Mouse (Mus musculus): Measurements from ENCODE around the gene Fjx1. TPM values are rescaled to one million over a fixed set of nuclear protein-coding genes. Genes with fewer than 3 reads are reported as not detected.

The Fjx1 gene
- polyA plus RNA-seq, 1 experiment = 3.4 TPM

- 42% methylated on average over 4 of the region's 4 CpGs for WGBS
- H3K4me3 ChIP-seq (ENCODE audit: insufficient read depth, low read depth, low read length) = 0 out of 2 replicates have a peak overlapping the region, but pooled peaks have one; percentile 14
- peak overlapping the region; percentile 45; the same call in 1 of the 2 replicates for H3K27ac ChIP-seq (ENCODE audit: insufficient read depth, low read depth, low read length)
- H3K27me3 ChIP-seq (replicated peaks; ENCODE audit: control insufficient read depth, insufficient read depth, low read length) = no peaks in the 10 kb centered on the region
- DNase-seq = peak; percentile 82
- H3K4me1 ChIP-seq (ENCODE audit: control insufficient read depth, insufficient read depth, low read length) = peaks cover 5% of the 10 kb centered on the region; the same call in 1 of the 2 replicates
- TF ChIP-seq CTCF (conservative IDR thresholded peaks at IDR 0.05; ENCODE audit: insufficient read depth, insufficient read length, low read depth, low read length) (no peak), POLR2A (IDR thresholded peaks at IDR 0.05; ENCODE audit: low read depth, low read length) (no peak)
- no peaks in the 10 kb centered on the region for H3K36me3 ChIP-seq (ENCODE audit: control insufficient read depth, insufficient read depth, low read length)
These were observed 45.7 kb downstream of the Fjx1 start for GRCm38 (mm10) chr2:102406324-102407304.

- Histone ChIP-seq H3K36me3 (ENCODE audit: control insufficient read depth, insufficient read depth, low read length) (no peaks in the 10 kb centered on the region), H3K4me1 (ENCODE audit: control insufficient read depth, insufficient read depth, low read length) (peaks cover 18% of the 10 kb centered on the region), H3K27me3 (replicated peaks; ENCODE audit: control insufficient read depth, insufficient read depth, low read length) (no peaks in the 10 kb centered on the region), H3K4me3 (ENCODE audit: insufficient read depth, low read depth, low read length) (no peak overlapping the region), H3K27ac (ENCODE audit: insufficient read depth, low read depth, low read length) (no peak overlapping the region)
- no peak for DNase-seq
- TF ChIP-seq CTCF (conservative IDR thresholded peaks at IDR 0.05; ENCODE audit: insufficient read depth, insufficient read length, low read depth, low read length) (no peak), POLR2A (IDR thresholded peaks at IDR 0.05; ENCODE audit: low read depth, low read length) (no peak)
- 90% methylated on average over 5 of the region's 5 CpGs for WGBS
These were observed 48.3 kb downstream of the Fjx1 start for GRCm38 (mm10) chr2:102403982-102404381.

GRCm38 (mm10) chr2:102403306-102403705, 49.0 kb downstream of the Fjx1 start:
- Histone ChIP-seq H3K4me3 (ENCODE audit: insufficient read depth, low read depth, low read length) (no peak overlapping the region), H3K27ac (ENCODE audit: insufficient read depth, low read depth, low read length) (no peak overlapping the region), H3K4me1 (ENCODE audit: control insufficient read depth, insufficient read depth, low read length) (peaks cover 18% of the 10 kb centered on the region), H3K27me3 (replicated peaks; ENCODE audit: control insufficient read depth, insufficient read depth, low read length) (no peaks in the 10 kb centered on the region), H3K36me3 (ENCODE audit: control insufficient read depth, insufficient read depth, low read length) (no peaks in the 10 kb centered on the region)
- TF ChIP-seq POLR2A (IDR thresholded peaks at IDR 0.05; ENCODE audit: low read depth, low read length) (no peak), CTCF (conservative IDR thresholded peaks at IDR 0.05; ENCODE audit: insufficient read depth, insufficient read length, low read depth, low read length) (no peak)
- no peak for DNase-seq
- 90% methylated on average over 4 of the region's 4 CpGs for WGBS

- H3K36me3 ChIP-seq (ENCODE audit: control insufficient read depth, insufficient read depth, low read length) = no peaks in the 10 kb centered on the region
- 16% methylated on average over 6 of the region's 6 CpGs for whole genome bisulfite sequencing
- peaks cover 14% of the 10 kb centered on the region for H3K4me1 ChIP-seq (ENCODE audit: control insufficient read depth, insufficient read depth, low read length)
- no peak for DNase-seq
- H3K27ac ChIP-seq (ENCODE audit: insufficient read depth, low read depth, low read length) = peak overlapping the region; percentile 74
- TF ChIP-seq CTCF (conservative IDR thresholded peaks at IDR 0.05; ENCODE audit: insufficient read depth, insufficient read length, low read depth, low read length) = no peak
- TF ChIP-seq POLR2A (IDR thresholded peaks at IDR 0.05; ENCODE audit: low read depth, low read length) = no peak
- H3K27me3 ChIP-seq (replicated peaks; ENCODE audit: control insufficient read depth, insufficient read depth, low read length) = no peaks in the 10 kb centered on the region
- H3K4me3 ChIP-seq (ENCODE audit: insufficient read depth, low read depth, low read length) = peak overlapping the region; percentile 84
These were observed 51.0 kb downstream of the Fjx1 start for GRCm38 (mm10) chr2:102401352-102401692.

- TF ChIP-seq CTCF (conservative IDR thresholded peaks at IDR 0.05; ENCODE audit: insufficient read depth, insufficient read length, low read depth, low read length) = no peak
- peak; percentile 25 for TF ChIP-seq POLR2A (IDR thresholded peaks at IDR 0.05; ENCODE audit: low read depth, low read length)
- Histone ChIP-seq H3K4me1 (ENCODE audit: control insufficient read depth, insufficient read depth, low read length) (peaks cover 13% of the 10 kb centered on the region), H3K4me3 (ENCODE audit: insufficient read depth, low read depth, low read length) (peak overlapping the region; percentile 84), H3K27me3 (replicated peaks; ENCODE audit: control insufficient read depth, insufficient read depth, low read length) (no peaks in the 10 kb centered on the region), H3K36me3 (ENCODE audit: control insufficient read depth, insufficient read depth, low read length) (no peaks in the 10 kb centered on the region), H3K27ac (ENCODE audit: insufficient read depth, low read depth, low read length) (peak overlapping the region; percentile 74)
- DNase-seq = peak; percentile 94
- WGBS = 3% methylated on average over 94 of the region's 94 CpGs
These were observed 51.5 kb downstream of the Fjx1 start for GRCm38 (mm10) chr2:102400605-102401351.

GRCm38 (mm10) chr2:102399864-102400604, 52.3 kb downstream of the Fjx1 start:
- Histone ChIP-seq H3K4me1 (ENCODE audit: control insufficient read depth, insufficient read depth, low read length) (peaks cover 13% of the 10 kb centered on the region), H3K36me3 (ENCODE audit: control insufficient read depth, insufficient read depth, low read length) (no peaks in the 10 kb centered on the region), H3K27ac (ENCODE audit: insufficient read depth, low read depth, low read length) (peak overlapping the region; percentile 74), H3K4me3 (ENCODE audit: insufficient read depth, low read depth, low read length) (peak overlapping the region; percentile 84), H3K27me3 (replicated peaks; ENCODE audit: control insufficient read depth, insufficient read depth, low read length) (no peaks in the 10 kb centered on the region)
- 35% methylated on average over 48 of the region's 48 CpGs for WGBS
- TF ChIP-seq POLR2A (IDR thresholded peaks at IDR 0.05; ENCODE audit: low read depth, low read length) (no peak), CTCF (conservative IDR thresholded peaks at IDR 0.05; ENCODE audit: insufficient read depth, insufficient read length, low read depth, low read length) (no peak)
- no peak for DNase-seq

Other genes with a start within 250 kb of the Fjx1 start
- gene Trim44, start 44.7 kb downstream of the Fjx1 start, polyA plus RNA-seq (2012; rRNA removed) = 31.2 and 35.6 TPM in 2 replicates
- 6.1 and 7.5 TPM in 2 replicates for gene Pamr1, start 97.5 kb upstream of the Fjx1 start, polyA plus RNA-seq (2012; rRNA removed)
- 1.5 and 1.6 TPM in 2 replicates for gene Slc1a2, start 206.2 kb upstream of the Fjx1 start, polyA plus RNA-seq (2012; rRNA removed)